Mouse (Mus musculus): ENCODE results near the gene Heatr6. TPM values are rescaled to one million over a fixed set of nuclear protein-coding genes. Genes with fewer than 3 reads are reported as not detected.

Heatr6 gene
- polyA plus RNA-seq, 1 experiment from 2014 or later, result 12.9 TPM

- no peak for ATAC-seq (ENCODE audit: extremely low read depth, insufficient number of reproducible peaks, low FRiP score, low TSS enrichment)
- no peaks in the 10 kb centered on the region for H3K9me3 ChIP-seq
- no peak overlapping the region for H3K27ac ChIP-seq (replicated peaks)
- H3K4me3 ChIP-seq, result no peak overlapping the region
- no peak overlapping the region for H3K4me2 ChIP-seq
- 0 out of 2 replicates have a peak, but pooled peaks cover 10% of the 10 kb centered on the region for H3K27me3 ChIP-seq (replicated peaks)
- peaks cover 13% of the 10 kb centered on the region for H3K36me3 ChIP-seq
- H3K9ac ChIP-seq, result no peak overlapping the region
- 75% methylated on average over 15 of the region's 15 CpGs for WGBS
- H3K4me1 ChIP-seq, result peaks cover 10% of the 10 kb centered on the region; the same call in 1 of the 2 replicates
Observed at GRCm38 (mm10) chr11:83787401-83788021, 34.0 kb downstream of the Heatr6 start.

GRCm38 (mm10) chr11:83788331-83788730, 34.8 kb downstream of the Heatr6 start:
- 68% methylated on average over 8 of the region's 8 CpGs for WGBS

GRCm38 (mm10) chr11:83789259-83789658, 35.8 kb downstream of the Heatr6 start:
- no peak for ATAC-seq (ENCODE audit: extremely low read depth, insufficient number of reproducible peaks, low FRiP score, low TSS enrichment)
- peaks cover 10% of the 10 kb centered on the region; the same call in 1 of the 2 replicates for H3K4me1 ChIP-seq
- no peaks in the 10 kb centered on the region for H3K36me3 ChIP-seq
- no peak overlapping the region for H3K27ac ChIP-seq (replicated peaks)
- H3K9ac ChIP-seq, result 0 out of 2 replicates have a peak overlapping the region, but pooled peaks have one; percentile 13
- peak overlapping the region; percentile 42 for H3K4me2 ChIP-seq
- peaks cover 19% of the 10 kb centered on the region; the same call in 1 of the 2 replicates for H3K27me3 ChIP-seq (replicated peaks)
- no peak overlapping the region for H3K4me3 ChIP-seq
- 49% methylated on average over 13 of the region's 13 CpGs for WGBS
- H3K9me3 ChIP-seq, result no peaks in the 10 kb centered on the region

More at GRCm38 (mm10) chr11:83788331-83788730, 34.8 kb downstream of the Heatr6 start:
- ATAC-seq (ENCODE audit: extremely low read depth, insufficient number of reproducible peaks, low FRiP score, low TSS enrichment), result no peak
- H3K4me1 ChIP-seq, result peaks cover 10% of the 10 kb centered on the region; the same call in 1 of the 2 replicates
- H3K27me3 ChIP-seq (replicated peaks), result 0 out of 2 replicates have a peak, but pooled peaks cover 16% of the 10 kb centered on the region
- no peak overlapping the region for H3K27ac ChIP-seq (replicated peaks)
- H3K4me3 ChIP-seq, result no peak overlapping the region
- no peaks in the 10 kb centered on the region for H3K9me3 ChIP-seq
- peaks cover 5% of the 10 kb centered on the region for H3K36me3 ChIP-seq
- H3K9ac ChIP-seq, result no peak overlapping the region
- no peak overlapping the region for H3K4me2 ChIP-seq

GRCm38 (mm10) chr11:83791133-83791532, 37.6 kb downstream of the Heatr6 start:
- WGBS, result 42% methylated on average over 4 of the region's 4 CpGs
- H3K4me1 ChIP-seq, result peaks cover 10% of the 10 kb centered on the region; the same call in 1 of the 2 replicates
- H3K27me3 ChIP-seq (replicated peaks), result peaks cover 34% of the 10 kb centered on the region
- no peak overlapping the region for H3K27ac ChIP-seq (replicated peaks)
- H3K4me2 ChIP-seq, result no peak overlapping the region
- no peak for ATAC-seq (ENCODE audit: extremely low read depth, insufficient number of reproducible peaks, low FRiP score, low TSS enrichment)
- H3K9ac ChIP-seq, result no peak overlapping the region
- no peaks in the 10 kb centered on the region for H3K36me3 ChIP-seq
- no peaks in the 10 kb centered on the region for H3K9me3 ChIP-seq
- no peak overlapping the region for H3K4me3 ChIP-seq

- Histone ChIP-seq H3K4me3 (no peak overlapping the region), H3K4me1 (no peaks in the 10 kb centered on the region), H3K9me3 (no peaks in the 10 kb centered on the region), H3K36me3 (no peaks in the 10 kb centered on the region), H3K27me3 (replicated peaks) (peaks cover 45% of the 10 kb centered on the region), H3K4me2 (no peak overlapping the region), H3K9ac (no peak overlapping the region), H3K27ac (replicated peaks) (no peak overlapping the region)
- ATAC-seq (ENCODE audit: extremely low read depth, insufficient number of reproducible peaks, low FRiP score, low TSS enrichment), result no peak
- WGBS, result 66% methylated on average over 12 of the region's 12 CpGs
Observed at GRCm38 (mm10) chr11:83792316-83792914, 38.9 kb downstream of the Heatr6 start.

- Histone ChIP-seq H3K9ac (no peak overlapping the region), H3K4me1 (no peaks in the 10 kb centered on the region), H3K9me3 (no peaks in the 10 kb centered on the region), H3K27ac (replicated peaks) (no peak overlapping the region), H3K4me2 (no peak overlapping the region), H3K27me3 (replicated peaks) (peaks cover 51% of the 10 kb centered on the region), H3K36me3 (no peaks in the 10 kb centered on the region), H3K4me3 (no peak overlapping the region)
- 76% methylated on average over 14 of the region's 14 CpGs for WGBS
- no peak for ATAC-seq (ENCODE audit: extremely low read depth, insufficient number of reproducible peaks, low FRiP score, low TSS enrichment)
Observed at GRCm38 (mm10) chr11:83793264-83793663, 39.8 kb downstream of the Heatr6 start.

GRCm38 (mm10) chr11:83796112-83796511, 42.6 kb downstream of the Heatr6 start:
- no peaks in the 10 kb centered on the region for H3K36me3 ChIP-seq
- no peaks in the 10 kb centered on the region for H3K9me3 ChIP-seq
- H3K9ac ChIP-seq, result no peak overlapping the region
- 61% methylated on average over 6 of the region's 6 CpGs for WGBS
- no peak overlapping the region for H3K27ac ChIP-seq (replicated peaks)
- no peak overlapping the region for H3K4me3 ChIP-seq
- peaks cover 44% of the 10 kb centered on the region for H3K27me3 ChIP-seq (replicated peaks)
- no peak overlapping the region for H3K4me2 ChIP-seq
- H3K4me1 ChIP-seq, result peaks cover 1% of the 10 kb centered on the region; the same call in 1 of the 2 replicates
- no peak for ATAC-seq (ENCODE audit: extremely low read depth, insufficient number of reproducible peaks, low FRiP score, low TSS enrichment)

- Histone ChIP-seq H3K27ac (replicated peaks) (no peak overlapping the region), H3K36me3 (no peaks in the 10 kb centered on the region), H3K4me2 (no peak overlapping the region), H3K4me1 (peaks cover 9% of the 10 kb centered on the region; the same call in 1 of the 2 replicates), H3K9ac (no peak overlapping the region), H3K27me3 (replicated peaks) (peaks cover 44% of the 10 kb centered on the region), H3K9me3 (no peaks in the 10 kb centered on the region), H3K4me3 (no peak overlapping the region)
- 75% methylated on average over 10 of the region's 10 CpGs for WGBS
- no peak for ATAC-seq (ENCODE audit: extremely low read depth, insufficient number of reproducible peaks, low FRiP score, low TSS enrichment)
Observed at GRCm38 (mm10) chr11:83796980-83797608, 43.6 kb downstream of the Heatr6 start.

GRCm38 (mm10) chr11:83799871-83800430, 46.5 kb downstream of the Heatr6 start:
- H3K27ac ChIP-seq (replicated peaks), result no peak overlapping the region

GRCm38 (mm10) chr11:83802166-83802565, 48.7 kb downstream of the Heatr6 start:
- Histone ChIP-seq H3K4me3 (no peak overlapping the region), H3K4me1 (peaks cover 29% of the 10 kb centered on the region), H3K27me3 (replicated peaks) (peaks cover 13% of the 10 kb centered on the region), H3K27ac (replicated peaks) (no peak overlapping the region), H3K4me2 (no peak overlapping the region), H3K9me3 (peaks cover 4% of the 10 kb centered on the region; the same call in 1 of the 2 replicates), H3K9ac (no peak overlapping the region), H3K36me3 (no peaks in the 10 kb centered on the region)
- 68% methylated on average over 8 of the region's 8 CpGs for WGBS
- ATAC-seq (ENCODE audit: extremely low read depth, insufficient number of reproducible peaks, low FRiP score, low TSS enrichment), result no peak

More at GRCm38 (mm10) chr11:83799871-83800430, 46.5 kb downstream of the Heatr6 start:
- H3K9ac ChIP-seq, result no peak overlapping the region
- H3K4me3 ChIP-seq, result no peak overlapping the region
- H3K4me2 ChIP-seq, result no peak overlapping the region
- H3K27me3 ChIP-seq (replicated peaks), result peaks cover 30% of the 10 kb centered on the region
- WGBS, result 58% methylated on average over 12 of the region's 12 CpGs
- H3K9me3 ChIP-seq, result no peaks in the 10 kb centered on the region
- no peak for ATAC-seq (ENCODE audit: extremely low read depth, insufficient number of reproducible peaks, low FRiP score, low TSS enrichment)
- H3K4me1 ChIP-seq, result peaks cover 28% of the 10 kb centered on the region
- no peaks in the 10 kb centered on the region for H3K36me3 ChIP-seq

GRCm38 (mm10) chr11:83802581-83802980, 49.1 kb downstream of the Heatr6 start:
- 89% methylated on average over 4 of the region's 4 CpGs for WGBS
- Histone ChIP-seq H3K9me3 (peaks cover 4% of the 10 kb centered on the region; the same call in 1 of the 2 replicates), H3K4me1 (peaks cover 29% of the 10 kb centered on the region), H3K27me3 (replicated peaks) (peaks cover 9% of the 10 kb centered on the region), H3K4me3 (no peak overlapping the region), H3K4me2 (no peak overlapping the region), H3K9ac (no peak overlapping the region), H3K27ac (replicated peaks) (no peak overlapping the region), H3K36me3 (no peaks in the 10 kb centered on the region)
- no peak for ATAC-seq (ENCODE audit: extremely low read depth, insufficient number of reproducible peaks, low FRiP score, low TSS enrichment)
